Comparison of ENCODE assay signal across 8 mouse cellular contexts in genomic region chr6:133984666-133985355, GRCm38 (mm10). TPM values are rescaled to one million over a fixed set of nuclear protein-coding genes. Genes with fewer than 3 reads are reported as not detected.
A peak's percentile ranks its signal among the peaks of the same experiment; 100 is the strongest.
DNase-seq lines count a peak whose midpoint lies in the region; ATAC-seq lines count a peak whose summit lies in the region.
"Had no signal": no experiment of that assay in that cellular context is flagged by ENCODE, and none has a peak within 500 bp of the region (broad histone marks: within the 10 kb centered on the region; RNA-seq: fewer than 3 reads in every experiment).

No protein-coding gene starts in this region.

- H3K9me3 ChIP-seq in lung, embryonic 16.5 days (ENCODE audit: control insufficient read depth, low read length), result no peaks in the 10 kb centered on the region
- H3K9me3 ChIP-seq in stomach, embryonic 15.5 days, result no peaks in the 10 kb centered on the region

- H3K9ac ChIP-seq in lung, embryonic 16.5 days (ENCODE audit: low read length), result no peak overlapping the region
- no peak overlapping the region for H3K9ac ChIP-seq in stomach, embryonic 15.5 days

- no peak for DNase-seq in lung, adult 18-20 months
- DNase-seq in heart, adult 9 months (ENCODE audit: low spot score in 2 of 2), result peak; percentile 30 to 50
- peak; percentile 41 for DNase-seq in kidney, postnatal 14 days
- DNase-seq in spleen, postnatal 10 days (ENCODE audit: low spot score in 2 of 2), result no peak
- no peak for DNase-seq in cerebellum, adult 8-10 months
- DNase-seq: right cerebral cortex, adult 18-20 months had no signal

- H3K27ac ChIP-seq in lung, embryonic 16.5 days (ENCODE audit: low read length), result no peak overlapping the region
- no peak overlapping the region for H3K27ac ChIP-seq in stomach, embryonic 15.5 days

- 18% methylated on average over 16 of the region's 16 CpGs for WGBS in lung, embryonic 16.5 days
- WGBS in stomach, embryonic 15.5 days, result 23% methylated on average over 16 of the region's 16 CpGs

- 0 out of 2 replicates have a peak, but pooled peaks cover 3% of the 10 kb centered on the region for H3K4me1 ChIP-seq in lung, embryonic 16.5 days (replicated peaks; ENCODE audit: control insufficient read depth, insufficient read depth, low read length)
- no peaks in the 10 kb centered on the region for H3K4me1 ChIP-seq in stomach, embryonic 15.5 days

- no peak overlapping the region for H3K4me3 ChIP-seq in lung, embryonic 16.5 days (ENCODE audit: low read length)
- H3K4me3 ChIP-seq in stomach, embryonic 15.5 days (replicated peaks), result no peak overlapping the region

- H3K27me3 ChIP-seq in lung, embryonic 16.5 days (ENCODE audit: control insufficient read depth, insufficient read depth, low read depth, low read length), result no peaks in the 10 kb centered on the region
- no peaks in the 10 kb centered on the region for H3K27me3 ChIP-seq in stomach, embryonic 15.5 days (replicated peaks)

- no peak for ATAC-seq in lung, embryonic 16.5 days (ENCODE audit: low read depth)
- ATAC-seq in stomach, embryonic 15.5 days (ENCODE audit: insufficient read depth, low FRiP score, low read depth), result no peak; the same call in 1 of the 2 replicates

- H3K36me3 ChIP-seq in lung, embryonic 16.5 days (ENCODE audit: control insufficient read depth, insufficient read depth, low read length), result no peaks in the 10 kb centered on the region
- no peaks in the 10 kb centered on the region for H3K36me3 ChIP-seq in stomach, embryonic 15.5 days

- peak overlapping the region; percentile 12; the same call in 1 of the 2 replicates for H3K4me2 ChIP-seq in lung, embryonic 16.5 days (ENCODE audit: low read depth, low read length)
- H3K4me2 ChIP-seq in stomach, embryonic 15.5 days, result peak overlapping the region; percentile 16; the same call in 1 of the 2 replicates

RNA-seq across cellular contexts. Expression of gene Etv6, which starts 50.7 kb away (rescaled TPM):
- 12.6 and 14.0 TPM in 2 replicates for polyA plus RNA-seq in lung, embryonic 16.5 days (2015; fragmentation: Nextera tagmentation; extraction: Ambion mirVana)
- 13.6 and 13.8 TPM in 2 replicates for polyA plus RNA-seq in stomach, embryonic 15.5 days (2015; fragmentation: Nextera tagmentation; extraction: Ambion mirVana)

Comparison
In these comparisons a context has a peak if more than half of its experiments do, and no peak if none do; other contexts are left out.
1. DNase-seq: peak in heart, adult 9 months (2 of 2) and kidney, postnatal 14 days (single experiment); none in lung, adult 18-20 months (0 of 2), spleen, postnatal 10 days (0 of 2) and cerebellum, adult 8-10 months (single experiment).